Mouse (Mus musculus) bone marrow, adult 2 months (tissue): ENCODE measurements around the gene Hdac5.

ENCODE experiments used
- CTCF ChIP-seq: fragments of 200-500 bp; IDR thresholded peaks from 2 replicates; pipeline ENCODE4 v1.5.1; 2011; ENCODE audit warnings: low read length, control low read depth; ENCODE audit not compliant: control insufficient read depth, insufficient read depth
- POLR2A ChIP-seq: fragments of 200-500 bp; IDR thresholded peaks from 2 replicates; pipeline ENCODE4 v1.6.1; 2011; ENCODE audit warnings: low read depth, mild to moderate bottlenecking, control low read depth, low read length, borderline replicate concordance; ENCODE audit not compliant: control insufficient read depth

DNA sequence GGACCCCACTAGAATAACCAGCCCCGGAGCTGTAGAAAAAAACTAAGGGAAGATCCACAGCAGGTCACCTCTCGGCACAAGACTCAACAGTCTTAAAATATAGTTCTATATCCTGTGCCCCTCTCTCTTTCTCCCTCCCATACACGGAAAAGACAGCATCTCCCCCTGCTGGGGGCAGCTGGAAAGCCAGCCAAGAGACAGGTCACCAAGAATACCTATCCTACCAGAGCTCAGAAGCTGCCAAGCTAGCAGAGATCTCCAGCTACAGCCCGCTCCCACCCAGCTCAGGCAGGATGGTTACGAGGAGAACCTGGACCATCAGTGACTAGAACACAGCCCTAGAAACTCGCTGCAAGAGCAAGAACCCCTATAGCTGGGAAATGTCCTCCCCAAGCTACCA lies 6.8 kb downstream of the Hdac5 start:
- TF ChIP-seq CTCF (peak; percentile 59), POLR2A (no peak)
